Mouse (Mus musculus): ENCODE results near the gene Samd4b. TPM values are rescaled to one million over a fixed set of nuclear protein-coding genes. Genes with fewer than 3 reads are reported as not detected.

The Samd4b gene
- total and polyA plus RNA-seq, 3 experiments = 4.4 to 88.8 (median 75.9) TPM

GRCm38 (mm10) chr7:28595751-28596435 lies 2.1 kb downstream of the Samd4b start:
- Histone ChIP-seq H3K9me3 (replicated peaks) (no peaks in the 10 kb centered on the region), H3K4me3 (ENCODE audit: low read depth, low read length) (peak overlapping the region; percentile 76; the same call in 1 of the 2 replicates), H3K27me3 (ENCODE audit: insufficient read depth, low read length) (no peaks in the 10 kb centered on the region), H3K36me3 (replicated peaks) (peaks cover 58% of the 10 kb centered on the region), H3K4me1 (ENCODE audit: insufficient read depth, low read depth, low read length) (peaks cover 67% of the 10 kb centered on the region)
- DNase-seq (ENCODE audit: low spot score) (no peak), ATAC-seq (ENCODE audit: extremely low read depth, insufficient number of reproducible peaks, low FRiP score, poor library complexity, severe bottlenecking) (no peak)
- no peak for TF ChIP-seq TAL1 (conservative IDR thresholded peaks at IDR 0.05; ENCODE audit: low read depth, low read length)
- TF ChIP-seq GATA2 (IDR thresholded peaks at IDR 0.05; ENCODE audit: borderline replicate concordance, low read depth, low read length) = no peak
- TF ChIP-seq POLR2AphosphoS5 (IDR thresholded peaks at IDR 0.05; ENCODE audit: insufficient replicate concordance, low read depth, low read length) = no peak
- no peak for TF ChIP-seq GATA1 (IDR thresholded peaks at IDR 0.05; ENCODE audit: borderline replicate concordance, low read length)
- no peak for TF ChIP-seq CTCF (IDR thresholded peaks at IDR 0.05; ENCODE audit: low read depth, low read length)

- no peaks in the 10 kb centered on the region for H3K9me3 ChIP-seq (replicated peaks)
- peaks cover 87% of the 10 kb centered on the region for H3K4me1 ChIP-seq (ENCODE audit: insufficient read depth, low read depth, low read length)
- peaks cover 81% of the 10 kb centered on the region for H3K36me3 ChIP-seq (replicated peaks)
- H3K4me3 ChIP-seq (ENCODE audit: low read depth, low read length) = no peak overlapping the region
- DNase-seq (ENCODE audit: low spot score) (no peak), ATAC-seq (ENCODE audit: extremely low read depth, insufficient number of reproducible peaks, low FRiP score, poor library complexity, severe bottlenecking) (no peak)
- TF ChIP-seq GATA2 (IDR thresholded peaks at IDR 0.05; ENCODE audit: borderline replicate concordance, low read depth, low read length) (no peak), GATA1 (IDR thresholded peaks at IDR 0.05; ENCODE audit: borderline replicate concordance, low read length) (no peak)
- no peaks in the 10 kb centered on the region for H3K27me3 ChIP-seq (ENCODE audit: insufficient read depth, low read length)
Observed at GRCm38 (mm10) chr7:28593206-28594111, 4.5 kb downstream of the Samd4b start.

GRCm38 (mm10) chr7:28591862-28592261 lies 6.1 kb downstream of the Samd4b start:
- no peaks in the 10 kb centered on the region for H3K27me3 ChIP-seq (ENCODE audit: insufficient read depth, low read length)
- H3K9me3 ChIP-seq (replicated peaks) = no peaks in the 10 kb centered on the region
- no peak for ATAC-seq (ENCODE audit: extremely low read depth, insufficient number of reproducible peaks, low FRiP score, poor library complexity, severe bottlenecking)
- peaks cover 93% of the 10 kb centered on the region for H3K4me1 ChIP-seq (ENCODE audit: insufficient read depth, low read depth, low read length)
- no peak overlapping the region for H3K4me3 ChIP-seq (ENCODE audit: low read depth, low read length)
- no peak for TF ChIP-seq GATA1 (IDR thresholded peaks at IDR 0.05; ENCODE audit: borderline replicate concordance, low read length)
- TF ChIP-seq GATA2 (IDR thresholded peaks at IDR 0.05; ENCODE audit: borderline replicate concordance, low read depth, low read length) = no peak
- TF ChIP-seq TAL1 (conservative IDR thresholded peaks at IDR 0.05; ENCODE audit: low read depth, low read length) = no peak
- no peak for TF ChIP-seq POLR2AphosphoS5 (IDR thresholded peaks at IDR 0.05; ENCODE audit: insufficient replicate concordance, low read depth, low read length)
- TF ChIP-seq CTCF (IDR thresholded peaks at IDR 0.05; ENCODE audit: low read depth, low read length) = no peak
- no peak for DNase-seq (ENCODE audit: low spot score)
- H3K36me3 ChIP-seq (replicated peaks) = peaks cover 97% of the 10 kb centered on the region

GRCm38 (mm10) chr7:28587644-28588043 lies 10.3 kb downstream of the Samd4b start:
- Histone ChIP-seq H3K36me3 (replicated peaks) (peaks cover 83% of the 10 kb centered on the region), H3K27me3 (ENCODE audit: insufficient read depth, low read length) (no peaks in the 10 kb centered on the region), H3K4me3 (ENCODE audit: low read depth, low read length) (no peak overlapping the region), H3K4me1 (ENCODE audit: insufficient read depth, low read depth, low read length) (peaks cover 93% of the 10 kb centered on the region), H3K9me3 (replicated peaks) (no peaks in the 10 kb centered on the region)
- DNase-seq (ENCODE audit: low spot score) = no peak
- no peak for TF ChIP-seq CTCF (IDR thresholded peaks at IDR 0.05; ENCODE audit: low read depth, low read length)
- TF ChIP-seq POLR2AphosphoS5 (IDR thresholded peaks at IDR 0.05; ENCODE audit: insufficient replicate concordance, low read depth, low read length) = no peak
- no peak for TF ChIP-seq TAL1 (conservative IDR thresholded peaks at IDR 0.05; ENCODE audit: low read depth, low read length)
- no peak for TF ChIP-seq GATA2 (IDR thresholded peaks at IDR 0.05; ENCODE audit: borderline replicate concordance, low read depth, low read length)
- TF ChIP-seq GATA1 (IDR thresholded peaks at IDR 0.05; ENCODE audit: borderline replicate concordance, low read length) = no peak
- ATAC-seq (ENCODE audit: extremely low read depth, insufficient number of reproducible peaks, low FRiP score, poor library complexity, severe bottlenecking) = no peak

- no peak for TF ChIP-seq CTCF (IDR thresholded peaks at IDR 0.05; ENCODE audit: low read depth, low read length)
- TF ChIP-seq GATA2 (IDR thresholded peaks at IDR 0.05; ENCODE audit: borderline replicate concordance, low read depth, low read length) = no peak
- no peak for TF ChIP-seq TAL1 (conservative IDR thresholded peaks at IDR 0.05; ENCODE audit: low read depth, low read length)
- no peak for TF ChIP-seq POLR2AphosphoS5 (IDR thresholded peaks at IDR 0.05; ENCODE audit: insufficient replicate concordance, low read depth, low read length)
- no peak for TF ChIP-seq GATA1 (IDR thresholded peaks at IDR 0.05; ENCODE audit: borderline replicate concordance, low read length)
- ATAC-seq (ENCODE audit: extremely low read depth, insufficient number of reproducible peaks, low FRiP score, poor library complexity, severe bottlenecking) (no peak), DNase-seq (ENCODE audit: low spot score) (no peak)
- H3K27me3 ChIP-seq (ENCODE audit: insufficient read depth, low read length) = no peaks in the 10 kb centered on the region
- H3K4me1 ChIP-seq (ENCODE audit: insufficient read depth, low read depth, low read length) = peaks cover 93% of the 10 kb centered on the region
- no peaks in the 10 kb centered on the region for H3K9me3 ChIP-seq (replicated peaks)
- peaks cover 75% of the 10 kb centered on the region for H3K36me3 ChIP-seq (replicated peaks)
- no peak overlapping the region for H3K4me3 ChIP-seq (ENCODE audit: low read depth, low read length)
Observed at GRCm38 (mm10) chr7:28586663-28587411, 11.1 kb downstream of the Samd4b start.
